Mouse (Mus musculus) common myeloid progenitor, adult 5-6 weeks (primary cell): ENCODE measurements around the gene Hspb8. TPM values are rescaled to one million over a fixed set of nuclear protein-coding genes. Genes with fewer than 3 reads are reported as not detected.
"Not testable (repeated sequence)": the region's sequence is repeated elsewhere in the genome, so short reads cannot be mapped to it uniquely, and the experiment has no call there.

Experiments
- ATAC-seq: replicated peaks from 2 replicates; pipeline ENCODE4 v1.8.0; 2016; ENCODE audit warnings: low read depth, mild to moderate bottlenecking, moderate TSS enrichment, inconsistent platforms; ENCODE audit not compliant: poor library complexity, severe bottlenecking
- total RNA-seq: library from RNA; stranded (forward); fragments of 200-1000, 187-1606 nt; gene quantifications from 2 replicates; pipeline ENCODE4 v1.2.3, GENCODE M21; 2017

Hspb8 gene
- total RNA-seq, 1 experiment from 2014 or later = not detected

GRCm38 (mm10) chr5:116434976-116435850, 12.5 kb upstream of the Hspb8 start:
- ATAC-seq = no peak

- no peak for ATAC-seq
These were observed 10.2 kb upstream of the Hspb8 start for GRCm38 (mm10) chr5:116432871-116433270.

- no peak for ATAC-seq
These were observed 4.0 kb upstream of the Hspb8 start for GRCm38 (mm10) chr5:116426701-116427100.

GRCm38 (mm10) chr5:116425709-116426108, 3.0 kb upstream of the Hspb8 start:
- ATAC-seq = not testable (repeated sequence)

GRCm38 (mm10) chr5:116425273-116425672, 2.6 kb upstream of the Hspb8 start:
- no peak for ATAC-seq

- no peak for ATAC-seq
These were observed 1.1 kb upstream of the Hspb8 start for GRCm38 (mm10) chr5:116423746-116424145.

GRCm38 (mm10) chr5:116421791-116422481, 728 bp downstream of the Hspb8 start:
- ATAC-seq = no peak

- no peak for ATAC-seq
These were observed 1.9 kb downstream of the Hspb8 start for GRCm38 (mm10) chr5:116420759-116421225.

- no peak for ATAC-seq
These were observed 2.5 kb downstream of the Hspb8 start for GRCm38 (mm10) chr5:116420213-116420612.

GRCm38 (mm10) chr5:116419322-116420045, 3.2 kb downstream of the Hspb8 start:
- ATAC-seq = no peak

GRCm38 (mm10) chr5:116416208-116416607, 6.5 kb downstream of the Hspb8 start:
- no peak for ATAC-seq

GRCm38 (mm10) chr5:116409689-116410590, 12.7 kb downstream of the Hspb8 start:
- ATAC-seq = no peak

- no peak for ATAC-seq
These were observed 13.7 kb downstream of the Hspb8 start for GRCm38 (mm10) chr5:116408965-116409364.

GRCm38 (mm10) chr5:116407936-116408335, 14.7 kb downstream of the Hspb8 start:
- ATAC-seq = no peak

- no peak for ATAC-seq
These were observed 15.3 kb downstream of the Hspb8 start for GRCm38 (mm10) chr5:116407321-116407720.

GRCm38 (mm10) chr5:116406507-116406906, 16.2 kb downstream of the Hspb8 start:
- ATAC-seq = no peak

- ATAC-seq = no peak
These were observed 16.7 kb downstream of the Hspb8 start for GRCm38 (mm10) chr5:116405934-116406333.

- no peak for ATAC-seq
These were observed 18.6 kb downstream of the Hspb8 start for GRCm38 (mm10) chr5:116404063-116404462.

GRCm38 (mm10) chr5:116400801-116401200, 21.9 kb downstream of the Hspb8 start:
- ATAC-seq = no peak
